Mouse (Mus musculus) splenic B cell, adult 2 months (primary cell): ENCODE results near the gene Lta.
A peak's percentile ranks its signal among the peaks of the same experiment; 100 is the strongest.
"Not testable (repeated sequence)": the region's sequence is repeated elsewhere in the genome, so short reads cannot be mapped to it uniquely, and the experiment has no call there.

Source experiments
- DNase-seq: peaks from one replicate; pipeline ENCODE4 v3.0.0-alpha.2; 2011; ENCODE audit warnings: low read depth, low spot score
- H3K27me3 ChIP-seq: 2 replicates; pipeline ENCODE4 v1.6.1; 2012; ENCODE audit warnings: mild to moderate bottlenecking, low read length, moderate library complexity, mixed read lengths; ENCODE audit not compliant: control insufficient read depth, poor library complexity, insufficient read depth, severe bottlenecking
- H3K36me3 ChIP-seq: 2 replicates; pipeline ENCODE4 v1.6.1; 2012; ENCODE audit warnings: mild to moderate bottlenecking, low read length, moderate library complexity, mixed read lengths; ENCODE audit not compliant: control insufficient read depth, poor library complexity, insufficient read depth, severe bottlenecking

The Lta gene

DNA sequence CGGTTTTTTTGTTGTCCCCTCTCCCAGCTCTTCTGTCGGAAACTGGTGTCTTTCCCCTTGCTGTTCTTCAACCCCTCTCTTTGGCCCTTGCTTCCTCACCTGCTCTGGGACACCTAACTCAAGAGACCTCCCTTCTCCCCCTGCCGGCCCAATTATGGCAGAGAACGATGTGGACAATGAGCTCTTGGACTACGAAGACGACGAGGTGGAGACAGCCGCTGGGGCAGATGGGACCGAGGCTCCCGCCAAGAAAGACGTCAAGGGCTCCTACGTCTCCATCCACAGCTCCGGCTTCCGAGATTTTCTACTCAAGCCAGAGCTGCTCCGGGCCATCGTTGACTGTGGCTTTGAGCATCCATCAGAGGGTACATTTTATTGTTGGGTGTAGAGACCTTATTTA, 37.9 kb upstream of the Lta start:
- DNase-seq: peak; percentile 40
- H3K36me3 ChIP-seq: peaks cover 21% of the 10 kb centered on the region
- no peaks in the 10 kb centered on the region for H3K27me3 ChIP-seq

GRCm38 (mm10) chr17:35242015-35242941, 37.1 kb upstream of the Lta start:
- H3K27me3 ChIP-seq: no peaks in the 10 kb centered on the region
- peak; percentile 81 for DNase-seq
- H3K36me3 ChIP-seq: peaks cover 15% of the 10 kb centered on the region

DNA sequence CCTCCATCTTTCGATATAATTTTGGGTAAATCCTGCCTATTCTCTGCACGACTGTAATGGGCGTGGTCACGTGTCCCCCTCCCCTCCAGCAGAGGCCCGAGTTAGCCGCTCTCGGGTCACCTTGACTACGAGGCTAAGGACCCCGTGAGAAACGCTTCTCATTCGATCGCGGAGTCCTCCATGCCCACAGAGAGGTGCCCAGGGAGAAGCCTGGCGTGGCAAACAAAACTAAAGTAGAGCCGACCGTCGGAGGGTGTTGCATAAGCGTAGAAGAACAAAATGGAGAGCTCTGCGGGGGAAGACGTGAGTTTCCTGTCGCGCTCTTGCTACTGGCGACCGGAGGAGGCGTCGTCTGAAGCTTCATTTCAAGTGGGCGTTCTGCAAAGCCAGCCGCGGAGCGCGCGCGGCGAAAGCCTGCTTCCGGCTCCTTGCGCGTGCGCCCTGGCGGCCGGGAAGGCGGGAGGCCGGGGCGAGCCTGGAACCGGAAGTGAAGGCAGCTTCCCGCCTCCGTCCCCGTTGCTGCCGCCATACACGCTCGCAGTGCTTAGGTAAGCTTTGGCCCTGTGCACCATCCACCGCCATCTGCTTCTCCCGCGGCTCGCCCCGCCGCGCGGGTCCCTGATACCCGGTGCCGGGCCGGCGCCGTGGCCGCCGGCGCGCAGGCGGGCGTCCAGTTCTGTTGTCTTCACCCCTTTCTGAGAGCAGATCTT, 36.3 kb upstream of the Lta start, which contains the start of gene Ddx39b:
TSS of gene Ddx39b (plus strand) at position 442 of the 710 bp plus-strand sequence.
- Histone ChIP-seq H3K27me3 (no peaks in the 10 kb centered on the region), H3K36me3 (peaks cover 15% of the 10 kb centered on the region)
- peak; percentile 97 for DNase-seq

GRCm38 (mm10) chr17:35240384-35241304, 35.5 kb upstream of the Lta start:
- Histone ChIP-seq H3K36me3 (peaks cover 13% of the 10 kb centered on the region), H3K27me3 (no peaks in the 10 kb centered on the region)
- peak; percentile 39 for DNase-seq

DNA sequence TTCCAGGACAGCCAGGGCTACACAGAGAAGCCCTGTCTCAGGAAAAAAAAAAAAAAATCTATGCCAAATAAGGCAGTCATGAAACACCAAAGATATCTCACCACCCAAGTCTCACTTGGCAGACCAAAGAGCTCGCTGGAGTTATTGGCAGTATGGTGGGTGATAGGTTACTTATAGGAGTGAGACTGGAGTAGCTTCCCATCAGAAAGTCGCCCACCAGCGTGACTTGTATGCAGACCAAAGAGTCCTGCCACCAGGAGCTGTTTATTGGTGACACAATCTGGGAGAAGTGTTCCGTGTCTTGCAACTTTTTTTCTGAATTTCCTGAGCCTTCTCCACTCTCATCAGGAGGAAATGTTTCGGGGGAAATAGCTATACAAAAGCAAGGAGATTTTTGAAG, 34.5 kb upstream of the Lta start:
- no peak for DNase-seq
- H3K27me3 ChIP-seq: no peaks in the 10 kb centered on the region
- peaks cover 7% of the 10 kb centered on the region for H3K36me3 ChIP-seq

DNA sequence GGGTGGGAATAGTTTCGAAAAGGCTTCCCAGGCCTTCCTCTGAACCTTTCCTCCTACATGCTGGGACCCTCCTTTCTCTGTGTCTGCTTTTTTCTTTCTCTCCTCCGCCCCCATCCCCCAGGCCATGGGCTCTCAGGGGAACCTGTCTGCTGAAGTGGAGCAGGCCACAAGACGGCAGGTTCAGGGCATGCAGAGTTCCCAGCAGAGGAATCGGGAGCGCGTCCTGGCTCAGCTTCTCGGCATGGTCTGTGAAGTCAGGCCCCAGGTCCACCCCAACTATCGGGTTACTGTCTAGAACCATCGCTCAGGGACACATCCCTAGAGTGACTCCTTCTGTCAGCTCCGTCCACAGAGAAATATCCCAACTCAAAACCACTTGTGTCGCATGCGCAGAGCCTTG, 32.4 kb upstream of the Lta start:
- no peak for DNase-seq
- H3K36me3 ChIP-seq: no peaks in the 10 kb centered on the region
- H3K27me3 ChIP-seq: no peaks in the 10 kb centered on the region

GRCm38 (mm10) chr17:35236996-35237395, 31.8 kb upstream of the Lta start:
- Histone ChIP-seq H3K36me3 (no peaks in the 10 kb centered on the region), H3K27me3 (no peaks in the 10 kb centered on the region)

DNA sequence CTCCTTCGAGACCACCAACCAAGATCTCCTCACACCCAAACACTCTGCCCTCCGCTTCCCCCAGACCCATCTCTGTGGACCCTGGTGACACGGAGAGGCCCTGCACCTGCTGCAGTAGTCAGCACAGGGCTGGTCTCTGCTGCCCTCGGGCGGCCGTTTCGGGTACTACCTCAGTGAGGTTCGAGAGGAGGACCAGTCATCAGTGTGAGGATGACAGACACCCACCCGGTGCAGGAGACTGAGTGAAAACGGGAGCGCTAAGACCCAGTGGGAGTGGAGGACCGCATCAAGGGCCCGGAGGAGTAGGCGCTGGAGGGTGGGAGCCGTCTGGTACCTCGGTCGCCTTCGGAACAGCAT, 31.2 kb upstream of the Lta start:
- no peaks in the 10 kb centered on the region for H3K27me3 ChIP-seq
- DNase-seq: peak; percentile 96
- H3K36me3 ChIP-seq: no peaks in the 10 kb centered on the region; the same call in 1 of the 2 replicates

More at GRCm38 (mm10) chr17:35236996-35237395, 31.8 kb upstream of the Lta start:
- no peak for DNase-seq

DNA sequence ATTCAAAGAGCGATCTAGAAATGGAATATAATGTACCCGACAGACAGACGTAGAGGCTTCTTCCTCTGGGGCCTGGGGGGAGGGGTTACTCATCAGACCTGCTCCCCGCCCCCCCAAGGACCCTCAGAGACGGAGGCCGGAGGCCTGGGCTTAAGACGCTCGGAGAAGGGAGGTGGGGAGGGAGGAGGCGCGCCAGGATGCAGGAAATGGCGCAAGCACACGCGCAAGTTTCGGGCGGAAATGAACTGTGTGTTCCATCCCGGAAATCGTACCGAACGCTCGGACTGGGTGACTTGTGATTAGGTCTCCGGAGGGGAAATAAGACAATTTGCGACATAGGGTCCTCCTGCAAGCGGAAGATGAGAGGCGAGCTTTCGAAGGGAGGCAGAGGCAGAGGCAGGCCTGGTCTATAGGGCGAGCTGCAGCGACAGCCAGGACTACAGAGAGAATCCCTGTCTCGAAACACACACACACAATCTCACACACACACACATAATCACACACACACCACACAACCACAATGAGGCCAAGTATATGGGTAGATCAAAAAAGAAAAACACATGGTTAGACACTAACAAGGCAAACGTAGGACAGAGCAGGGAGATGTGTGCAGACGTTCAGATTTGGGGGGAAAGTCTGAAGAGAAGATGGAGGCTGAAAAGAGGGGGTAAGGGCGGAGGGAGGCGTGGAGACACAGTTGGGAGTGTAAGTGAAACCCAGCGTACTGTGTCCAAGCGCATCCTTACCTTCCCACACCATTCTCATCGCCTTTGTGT, 30.7 kb upstream of the Lta start, which contains the start of gene Nfkbil1:
TSS of gene Nfkbil1 (minus strand) at position 179 of the 776 bp plus-strand sequence.
- peak; percentile 95 for DNase-seq
- no peaks in the 10 kb centered on the region for H3K27me3 ChIP-seq
- peaks cover 2% of the 10 kb centered on the region for H3K36me3 ChIP-seq

- no peak for DNase-seq
- Histone ChIP-seq H3K27me3 (no peaks in the 10 kb centered on the region), H3K36me3 (peaks cover 3% of the 10 kb centered on the region)
These were observed 29.8 kb upstream of the Lta start for GRCm38 (mm10) chr17:35234903-35235302.

GRCm38 (mm10) chr17:35234090-35234489, 28.9 kb upstream of the Lta start:
- not testable (repeated sequence) for H3K36me3 ChIP-seq

DNA sequence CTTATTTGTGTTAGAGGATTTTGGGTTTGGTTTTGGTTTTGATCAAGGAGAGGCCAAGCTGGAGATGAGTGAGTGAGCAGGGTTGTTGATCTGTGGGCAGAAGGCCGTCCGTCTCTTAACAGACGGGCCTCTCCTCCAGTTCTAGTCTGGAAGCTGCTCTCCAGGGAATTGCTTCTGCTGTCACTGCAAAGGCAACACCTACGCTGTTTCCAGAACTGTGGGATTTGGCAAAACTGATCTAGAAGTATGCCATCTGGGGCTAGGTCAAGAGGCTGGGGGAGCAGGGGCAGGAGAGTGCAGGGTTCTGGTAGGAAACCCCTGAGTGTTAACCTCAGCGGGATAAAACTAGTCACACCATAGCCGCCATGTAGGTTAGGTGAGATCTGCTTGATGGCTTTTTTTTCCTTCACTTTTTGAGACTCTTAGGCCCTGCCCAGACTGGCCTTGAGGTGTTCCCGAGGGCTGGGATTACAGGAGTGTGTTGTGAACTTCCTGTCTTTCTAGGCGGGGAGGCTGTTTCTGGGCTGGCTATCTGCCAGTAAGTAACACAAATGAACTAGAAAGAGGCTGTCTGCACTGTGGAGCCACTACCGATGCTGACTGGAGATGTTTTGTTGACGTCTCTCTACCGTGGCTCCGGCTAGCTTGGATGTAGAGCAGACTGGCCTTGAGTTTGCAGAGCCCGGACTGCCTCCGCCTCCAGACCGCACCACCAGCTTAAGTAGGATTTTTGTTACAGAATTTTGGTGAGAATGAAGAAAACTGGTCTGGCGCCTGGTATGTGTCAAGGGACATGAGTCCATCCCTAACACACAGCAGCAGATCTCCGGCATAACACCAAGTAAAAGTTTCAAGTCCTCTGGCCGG, 28.2 kb upstream of the Lta start, which contains the start of gene Atp6v1g2:
TSS of gene Atp6v1g2 (plus strand) at position 547 of the 867 bp plus-strand sequence.
- no peak for DNase-seq
- Histone ChIP-seq H3K36me3 (peaks cover 8% of the 10 kb centered on the region), H3K27me3 (no peaks in the 10 kb centered on the region)

More at GRCm38 (mm10) chr17:35234090-35234489, 28.9 kb upstream of the Lta start:
- H3K27me3 ChIP-seq, DNase-seq: not testable (repeated sequence)

GRCm38 (mm10) chr17:35232659-35233058, 27.5 kb upstream of the Lta start:
- peaks cover 8% of the 10 kb centered on the region for H3K36me3 ChIP-seq
- DNase-seq: peak; percentile 55
- H3K27me3 ChIP-seq: no peaks in the 10 kb centered on the region
